Mouse (Mus musculus) olfactory bulb, adult 2 months (tissue): Measurements from ENCODE around the gene Ctcf.

Source experiments
- CTCF ChIP-seq: fragments of 200-500 bp; IDR thresholded peaks from 2 replicates; pipeline ENCODE4 v1.5.1; 2012; ENCODE audit warnings: low read depth, mild to moderate bottlenecking, low read length, moderate library complexity; ENCODE audit not compliant: insufficient read depth
- POLR2A ChIP-seq: fragments of 200-500 bp; IDR thresholded peaks from 2 replicates; pipeline ENCODE4 v1.6.1; 2012; ENCODE audit warnings: mild to moderate bottlenecking, low read depth, low read length, moderate library complexity; ENCODE audit not compliant: insufficient read depth

DNA sequence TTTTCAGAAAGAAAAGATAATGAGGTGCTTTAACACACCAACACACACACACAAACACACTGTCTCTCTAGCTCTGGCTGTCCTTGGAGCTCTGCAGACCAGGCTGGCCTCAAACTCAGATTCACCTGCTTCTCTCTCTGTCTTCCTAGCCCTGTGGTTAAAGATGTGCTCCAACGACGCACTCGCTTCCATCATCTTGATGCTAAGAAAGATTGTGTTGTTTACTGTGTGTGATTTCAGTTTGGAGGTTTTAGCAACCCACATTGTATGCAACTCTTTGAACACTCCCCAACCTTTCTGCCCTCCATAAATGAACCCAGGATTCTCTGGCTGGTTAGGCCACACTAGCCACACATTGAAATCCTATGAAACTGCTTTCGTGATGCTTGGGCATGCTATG lies 2.1 kb downstream of the Ctcf start:
- no peak for TF ChIP-seq POLR2A
- TF ChIP-seq CTCF, result no peak
